Mouse (Mus musculus) induced T-regulatory cell, adult 2 months (primary cell): ENCODE data around the gene Ubash3a.

Experiments used
- DNase-seq: peaks from one replicate; pipeline ENCODE4 v3.0.0-alpha.2; 2012; ENCODE audit warnings: low read depth

Gene Ubash3a

GRCm38 (mm10) chr17:31279541-31279940, 71.9 kb downstream of the Ubash3a start:
- no peak for DNase-seq

DNA sequence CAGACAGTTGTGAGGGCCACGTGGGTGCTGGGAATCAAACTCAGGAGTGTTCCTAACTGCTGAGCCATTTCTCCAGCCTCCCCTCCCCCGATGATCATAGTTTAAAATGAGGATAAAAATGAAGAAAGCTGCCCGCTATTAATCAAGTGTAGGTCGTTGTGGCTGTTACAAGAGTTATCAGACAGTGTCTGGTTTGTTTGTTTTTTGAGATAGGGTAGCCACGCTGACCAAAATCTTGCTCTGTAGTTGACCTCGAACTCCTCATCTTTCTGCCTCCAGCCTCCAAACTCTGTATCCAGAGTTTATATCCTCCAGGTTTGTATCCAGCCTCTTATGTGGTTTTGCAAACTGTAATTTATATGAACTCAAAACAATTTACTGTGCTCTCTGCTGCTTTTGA, 72.6 kb downstream of the Ubash3a start:
- no peak for DNase-seq

- no peak for DNase-seq
Measured at GRCm38 (mm10) chr17:31281830-31282686, 74.4 kb downstream of the Ubash3a start.

DNA sequence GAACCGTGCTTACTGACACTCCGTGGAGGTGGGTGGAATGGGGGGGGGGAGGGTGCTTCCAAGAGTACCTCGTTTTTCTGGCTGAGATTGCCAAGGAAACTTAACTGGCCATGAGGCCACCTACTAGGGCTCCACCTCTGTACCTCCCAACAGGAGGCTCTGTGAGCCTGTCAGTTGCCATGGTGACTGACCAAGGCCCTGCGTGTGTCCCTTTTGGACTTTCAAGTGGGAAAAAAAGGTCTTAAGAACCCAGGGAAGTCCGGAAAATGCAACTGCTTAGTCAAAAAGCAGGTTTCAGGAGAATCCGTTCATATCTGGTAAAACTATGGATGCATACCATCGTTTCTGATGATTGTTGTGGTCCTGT, 75.0 kb downstream of the Ubash3a start:
- DNase-seq: no peak

DNA sequence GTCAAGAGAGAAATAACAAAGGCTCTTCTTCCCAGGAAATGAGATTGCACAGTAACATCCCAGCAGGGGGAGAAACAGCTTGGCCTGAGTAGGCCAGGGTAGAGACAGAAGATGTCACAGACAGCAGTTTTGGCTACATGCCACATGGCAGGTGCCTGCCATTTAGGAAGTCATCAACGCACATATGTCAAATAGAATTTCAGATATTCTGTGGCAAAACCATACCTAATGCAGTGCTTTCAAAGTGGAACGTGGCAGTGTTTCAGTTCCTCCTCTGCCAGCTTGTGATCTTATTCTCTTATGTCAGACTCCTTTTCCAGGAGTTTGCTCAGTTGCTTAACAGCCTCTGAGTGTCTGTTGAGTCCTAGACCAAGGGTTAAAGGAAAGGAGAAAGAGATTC, 78.2 kb downstream of the Ubash3a start:
- DNase-seq: no peak

GRCm38 (mm10) chr17:31286492-31286891, 78.8 kb downstream of the Ubash3a start, which contains the start of gene Slc37a1:
Slc37a1 (plus strand) TSS chr17:31286792.
- DNase-seq: no peak

- no peak for DNase-seq
Measured at GRCm38 (mm10) chr17:31287216-31287615, 79.5 kb downstream of the Ubash3a start.

- no peak for DNase-seq
Measured at GRCm38 (mm10) chr17:31288999-31289726, 81.5 kb downstream of the Ubash3a start.

GRCm38 (mm10) chr17:31290311-31290710, 82.6 kb downstream of the Ubash3a start:
- no peak for DNase-seq

GRCm38 (mm10) chr17:31290859-31291258, 83.2 kb downstream of the Ubash3a start:
- no peak for DNase-seq

GRCm38 (mm10) chr17:31294363-31295214, 86.9 kb downstream of the Ubash3a start:
- DNase-seq: peak; percentile 84

GRCm38 (mm10) chr17:31295215-31295891, 87.7 kb downstream of the Ubash3a start:
- peak; percentile 90 for DNase-seq

- DNase-seq: peak; percentile 86
Measured at GRCm38 (mm10) chr17:31295892-31296781, 88.5 kb downstream of the Ubash3a start.
